24 mouse cellular contexts compared by ENCODE assay signal in the genomic region with DNA sequence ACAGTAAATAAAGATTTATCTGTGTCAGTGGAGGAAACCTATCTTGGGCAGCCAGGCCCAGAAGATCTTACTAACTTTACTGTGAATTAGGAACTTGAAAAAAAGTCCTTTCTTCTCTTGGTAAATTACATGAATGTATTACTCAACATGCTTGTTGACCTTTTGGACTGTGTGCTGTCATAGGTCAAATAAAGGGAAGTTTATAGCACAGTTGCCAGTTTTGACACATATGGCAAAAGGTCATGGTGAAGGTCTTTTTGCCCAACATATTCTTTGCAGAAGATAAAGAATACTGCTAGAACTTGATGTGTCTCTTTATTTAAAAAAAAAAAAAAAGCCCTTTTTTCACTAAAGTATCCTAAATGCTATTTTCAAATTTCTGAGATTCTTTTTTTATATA. TPM values are rescaled to one million over a fixed set of nuclear protein-coding genes. Genes with fewer than 3 reads are reported as not detected.
"Had no signal": no experiment of that assay in that cellular context is flagged by ENCODE, and none has a peak within 500 bp of the region (broad histone marks: within the 10 kb centered on the region; RNA-seq: fewer than 3 reads in every experiment).

No protein-coding gene starts in this region.

- H3K27ac ChIP-seq: neural tube, embryonic 13.5 days; neural tube, embryonic 15.5 days; stomach, embryonic 15.5 days had no signal

- H3K36me3 ChIP-seq: neural tube, embryonic 13.5 days; neural tube, embryonic 15.5 days; stomach, embryonic 15.5 days had no signal

- H3K9ac ChIP-seq: neural tube, embryonic 13.5 days; neural tube, embryonic 15.5 days; stomach, embryonic 15.5 days had no signal

- H3K27me3 ChIP-seq: neural tube, embryonic 13.5 days; neural tube, embryonic 15.5 days; stomach, embryonic 15.5 days had no signal

- H3K4me1 ChIP-seq: neural tube, embryonic 13.5 days; neural tube, embryonic 15.5 days; stomach, embryonic 15.5 days had no signal

- H3K4me2 ChIP-seq: neural tube, embryonic 13.5 days; neural tube, embryonic 15.5 days; stomach, embryonic 15.5 days had no signal

- H3K9me3 ChIP-seq: neural tube, embryonic 13.5 days; neural tube, embryonic 15.5 days; stomach, embryonic 15.5 days had no signal

- DNase-seq: retina, postnatal 1 day; right cerebral cortex, adult 18-20 months; right cerebral cortex, postnatal 14 days; right cerebral cortex, postnatal 25 days; right cerebral cortex, postnatal 4 days; spleen, adult 18-20 months; thymus, adult 18-20 months; thymus, adult 2 months; thymus, postnatal 14 days; thymus, postnatal 25 days; thymus, postnatal 36 days; thymus, postnatal 4 days had no signal

- H3K4me3 ChIP-seq: neural tube, embryonic 13.5 days; neural tube, embryonic 15.5 days; stomach, embryonic 15.5 days had no signal

RNA-seq across cellular contexts. Expression of gene Vmn2r106, which starts 1.6 kb away (rescaled TPM):
- total RNA-seq: neutrophil, adult 5-6 weeks had no signal
- polyA plus RNA-seq: neural tube, embryonic 13.5 days; neural tube, embryonic 14.5 days; neural tube, embryonic 15.5 days; small intestine, adult 2 months; spleen, adult 2 months; stomach, embryonic 14.5 days; stomach, embryonic 15.5 days; stomach, embryonic 16.5 days; testis, adult 2 months; thymus, adult 2 months; thymus, postnatal 0 days; urinary bladder, adult 2 months had no signal

RNA-seq across cellular contexts. Expression of gene Vmn2r105, which starts 52.1 kb away (rescaled TPM):
- polyA plus RNA-seq: neural tube, embryonic 13.5 days; neural tube, embryonic 14.5 days; neural tube, embryonic 15.5 days; small intestine, adult 2 months; spleen, adult 2 months; stomach, embryonic 14.5 days; stomach, embryonic 15.5 days; stomach, embryonic 16.5 days; testis, adult 2 months; thymus, adult 2 months; thymus, postnatal 0 days; urinary bladder, adult 2 months had no signal

RNA-seq across cellular contexts. Expression of gene Vmn2r107, which starts 58.1 kb away (rescaled TPM):
- total RNA-seq: neutrophil, adult 5-6 weeks had no signal
- polyA plus RNA-seq: neural tube, embryonic 13.5 days; neural tube, embryonic 14.5 days; neural tube, embryonic 15.5 days; small intestine, adult 2 months; spleen, adult 2 months; stomach, embryonic 14.5 days; stomach, embryonic 15.5 days; stomach, embryonic 16.5 days; thymus, adult 2 months; thymus, postnatal 0 days; urinary bladder, adult 2 months had no signal
